Mouse (Mus musculus): Measurements from ENCODE around the gene Cmip.

The Cmip gene

DNA sequence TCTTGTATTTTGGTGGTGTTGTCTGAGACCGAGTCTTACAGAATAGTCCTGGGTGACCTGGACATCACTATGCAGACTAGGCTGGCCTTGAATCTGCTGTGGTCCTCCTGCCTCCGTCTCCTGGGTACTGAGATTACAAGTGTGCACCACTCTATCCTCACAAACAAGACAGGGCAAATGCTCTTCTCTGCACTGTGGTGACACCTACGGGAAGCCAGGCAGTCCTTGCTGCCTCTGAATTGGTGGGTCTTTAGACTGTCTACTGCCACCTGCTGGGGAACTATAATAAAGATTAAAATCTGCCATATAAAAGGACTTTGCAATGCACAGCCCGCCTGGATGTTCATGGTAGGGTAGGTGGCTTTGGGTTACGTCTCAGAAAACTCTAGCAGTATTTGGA lies 208.4 kb downstream of the Cmip start:
- peak; percentile 47 to 66 for DNase-seq (ENCODE audit: low spot score in 2 of 2)

DNA sequence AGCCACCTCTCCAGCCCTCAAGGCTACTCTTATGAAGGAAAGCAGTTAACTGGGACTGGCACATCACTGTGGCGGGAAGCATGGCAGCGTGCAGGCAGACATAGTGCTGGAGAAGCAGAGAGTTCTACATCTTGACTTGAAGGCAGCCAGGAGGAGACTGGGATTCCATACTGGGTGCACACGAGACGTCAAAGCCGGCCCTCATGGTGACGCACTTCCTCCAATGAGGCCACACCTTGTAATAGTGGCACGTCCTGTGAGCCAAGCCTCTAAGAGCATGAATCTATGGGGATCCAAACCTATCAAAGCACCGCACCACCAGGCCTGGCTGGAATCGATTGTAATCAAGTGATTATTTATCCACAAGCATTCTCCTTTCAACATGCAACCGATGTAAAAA lies 210.6 kb downstream of the Cmip start:
- DNase-seq (ENCODE audit: low spot score in 2 of 2) = no peak

GRCm38 (mm10) chr8:117469431-117470341 lies 212.8 kb downstream of the Cmip start:
- DNase-seq (ENCODE audit: low spot score in 2 of 2) = no peak

DNA sequence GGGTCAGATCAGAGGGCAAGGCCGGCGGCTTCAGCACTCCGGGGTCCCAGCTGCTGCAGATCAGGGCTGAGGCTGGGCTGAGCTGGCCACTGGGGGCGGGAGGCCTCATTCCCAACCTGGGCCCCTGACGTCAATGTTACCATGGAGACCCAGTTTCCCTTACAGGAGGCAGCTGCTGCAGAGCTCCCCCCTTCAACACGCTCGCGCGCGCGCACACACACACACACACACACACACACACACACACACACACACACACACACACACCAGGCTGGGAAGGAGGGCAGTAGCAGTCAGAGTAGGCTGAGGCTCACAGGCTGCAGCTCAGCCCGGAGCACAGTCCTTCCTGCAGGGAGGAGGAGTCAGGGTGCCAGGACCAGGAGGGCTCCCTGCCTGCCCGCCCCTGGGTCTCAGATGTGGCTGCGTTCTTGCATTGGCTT lies 213.5 kb downstream of the Cmip start:
- DNase-seq (ENCODE audit: low spot score in 2 of 2) = peak; percentile 86 to 88

DNA sequence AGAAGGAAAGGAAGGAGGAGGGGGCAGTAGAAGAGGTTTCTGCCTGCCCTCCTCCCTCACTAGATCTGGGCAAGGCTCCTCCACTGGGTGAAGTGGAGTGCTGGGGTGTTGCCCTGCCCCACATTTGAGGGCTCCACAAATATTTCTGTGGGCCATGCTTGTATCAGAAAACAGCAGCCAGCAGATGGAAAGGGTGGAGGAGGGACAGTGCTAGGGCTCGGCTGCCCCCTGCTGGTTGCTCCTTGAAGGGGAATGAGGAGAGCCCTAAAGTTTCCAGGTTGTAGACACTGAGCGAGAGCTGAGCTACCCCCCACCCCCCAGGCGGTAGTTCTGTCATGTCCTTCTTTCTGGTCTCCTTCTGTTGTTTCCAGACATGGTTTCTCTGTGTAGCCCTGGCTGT lies 214.3 kb downstream of the Cmip start:
- DNase-seq (ENCODE audit: low spot score in 2 of 2) = peak in 1 of 2 experiments; percentile 82

DNA sequence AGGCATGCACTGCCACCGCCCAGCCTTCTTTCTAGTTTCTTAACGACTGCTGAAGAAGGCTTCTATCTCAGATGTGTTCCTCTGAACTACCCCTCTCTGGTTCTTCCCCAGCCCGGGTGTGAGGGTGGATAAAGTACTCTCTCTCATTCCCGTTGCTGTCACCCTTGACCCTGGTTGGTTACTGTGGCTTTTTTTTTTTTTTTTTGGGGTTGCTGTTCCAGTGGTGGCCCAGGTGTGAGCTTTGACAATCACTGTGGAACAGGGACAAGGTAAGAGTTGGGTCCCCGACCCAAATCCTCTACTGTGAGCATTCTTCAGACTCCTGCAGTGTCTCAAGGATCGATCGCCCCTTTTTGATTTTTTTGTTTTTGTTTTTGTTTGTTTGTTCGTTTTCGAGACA lies 214.8 kb downstream of the Cmip start:
- no peak for DNase-seq (ENCODE audit: low spot score in 2 of 2)

DNA sequence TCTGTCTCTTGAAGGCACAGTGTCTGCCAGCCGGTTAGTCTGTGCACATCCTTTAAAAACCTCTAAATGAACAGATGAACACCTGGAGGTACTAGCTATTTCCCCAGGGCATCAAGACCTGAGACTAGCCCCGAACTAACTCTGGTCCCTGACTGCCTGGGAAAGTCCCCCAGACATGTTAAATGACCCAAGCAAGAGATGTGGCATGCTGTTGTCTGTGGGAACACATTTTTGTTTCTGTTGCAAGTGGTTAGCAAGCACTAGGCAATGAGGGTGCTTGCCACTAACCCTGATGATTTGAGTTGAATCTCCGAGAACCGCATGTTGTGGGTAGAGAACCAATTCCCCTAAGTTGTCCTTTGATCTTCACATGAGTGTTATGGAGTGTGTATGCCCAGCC lies 215.5 kb downstream of the Cmip start:
- no peak for DNase-seq (ENCODE audit: low spot score in 2 of 2)

GRCm38 (mm10) chr8:117474944-117475343 lies 218.1 kb downstream of the Cmip start:
- peak; percentile 63 to 93 for DNase-seq (ENCODE audit: low spot score in 2 of 2)

GRCm38 (mm10) chr8:117475819-117476218 lies 219.0 kb downstream of the Cmip start:
- DNase-seq (ENCODE audit: low spot score in 2 of 2) = no peak

DNA sequence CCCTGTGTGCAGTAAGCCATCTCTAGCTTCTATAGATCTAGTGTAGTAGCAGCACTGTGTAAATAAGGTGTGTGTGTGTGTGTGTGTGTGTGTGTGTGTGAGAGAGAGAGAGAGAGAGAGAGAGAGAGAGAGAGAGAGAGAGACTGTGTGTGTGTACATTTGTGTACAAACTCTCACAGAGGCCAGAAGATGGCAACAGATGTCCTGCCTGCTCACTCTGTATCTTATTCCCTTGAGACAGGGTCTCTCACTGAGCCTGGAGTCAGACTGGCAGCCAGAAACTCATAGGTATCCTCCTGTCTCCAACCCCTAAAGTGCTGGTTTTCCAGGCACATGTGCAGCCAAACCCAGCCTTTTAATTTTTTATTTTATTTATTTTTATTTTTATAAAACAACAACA lies 221.2 kb downstream of the Cmip start:
- no peak for DNase-seq (ENCODE audit: low spot score in 2 of 2)

- DNase-seq (ENCODE audit: low spot score in 2 of 2) = no peak
Measured at GRCm38 (mm10) chr8:117479996-117480395, 223.1 kb downstream of the Cmip start.

GRCm38 (mm10) chr8:117480516-117480915 lies 223.7 kb downstream of the Cmip start:
- no peak for DNase-seq (ENCODE audit: low spot score in 2 of 2)

DNA sequence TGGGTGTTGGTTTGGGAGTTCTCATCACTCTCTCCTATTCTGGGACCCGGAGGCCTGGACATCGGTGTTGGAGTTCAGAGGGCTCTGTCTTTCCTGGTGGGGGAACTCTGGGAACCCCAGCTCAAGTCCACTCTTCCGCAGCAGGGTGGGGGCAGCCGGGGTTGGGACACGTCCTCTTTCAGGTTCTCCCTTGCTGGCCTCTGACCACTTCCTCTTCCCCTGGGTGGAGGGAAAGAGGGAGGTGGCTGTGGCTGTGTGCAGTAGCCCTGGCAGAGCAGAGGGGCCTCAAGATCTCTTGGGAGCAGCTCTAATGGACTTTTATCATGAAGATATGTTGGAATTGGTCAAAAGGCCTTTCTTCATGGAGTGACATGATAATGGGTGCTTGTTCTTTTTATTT lies 225.0 kb downstream of the Cmip start:
- DNase-seq (ENCODE audit: low spot score in 2 of 2) = no peak

GRCm38 (mm10) chr8:117484731-117485130 lies 227.9 kb downstream of the Cmip start:
- DNase-seq (ENCODE audit: low spot score in 2 of 2) = no peak

- no peak for DNase-seq (ENCODE audit: low spot score in 2 of 2)
Measured at GRCm38 (mm10) chr8:117485316-117485715, 228.5 kb downstream of the Cmip start.

DNA sequence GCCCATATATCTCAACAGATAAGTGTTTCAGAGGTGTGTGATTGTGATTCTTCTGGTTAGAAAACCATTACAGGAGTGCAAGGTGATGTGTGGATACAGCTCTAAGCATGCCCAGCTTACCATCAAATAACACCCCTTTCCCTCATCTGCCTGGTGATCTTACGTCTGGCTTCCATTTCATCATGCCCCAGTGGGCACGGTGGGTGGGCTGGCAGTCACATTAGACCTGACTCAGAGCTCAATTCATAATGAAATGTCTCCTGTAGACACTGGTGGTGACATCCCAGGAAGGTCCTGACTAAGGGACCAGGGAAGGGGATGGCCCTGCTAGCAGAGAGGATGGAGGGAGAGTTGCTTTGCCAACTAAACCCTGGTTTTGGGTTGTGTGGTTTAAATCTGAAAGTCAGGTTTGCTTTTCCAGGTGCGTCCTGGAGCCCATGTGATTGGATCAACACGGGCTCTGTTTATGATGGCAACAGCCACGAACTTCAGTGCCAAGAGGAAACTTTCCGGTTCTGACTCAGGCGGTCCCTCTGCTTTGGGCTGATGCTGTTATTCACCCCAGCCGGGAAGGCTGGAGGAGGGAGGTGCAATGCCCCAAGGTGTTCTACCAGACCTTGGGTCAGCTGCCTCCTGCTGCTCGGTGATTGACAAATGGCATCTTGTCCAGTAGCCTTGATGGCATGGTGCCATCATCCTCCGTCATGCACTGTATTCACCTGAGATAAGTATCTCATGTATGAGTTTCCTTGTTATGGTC lies 231.6 kb downstream of the Cmip start:
- no peak for DNase-seq (ENCODE audit: low spot score in 2 of 2)

GRCm38 (mm10) chr8:117493543-117493942 lies 236.7 kb downstream of the Cmip start:
- no peak for DNase-seq (ENCODE audit: low spot score in 2 of 2)

DNA sequence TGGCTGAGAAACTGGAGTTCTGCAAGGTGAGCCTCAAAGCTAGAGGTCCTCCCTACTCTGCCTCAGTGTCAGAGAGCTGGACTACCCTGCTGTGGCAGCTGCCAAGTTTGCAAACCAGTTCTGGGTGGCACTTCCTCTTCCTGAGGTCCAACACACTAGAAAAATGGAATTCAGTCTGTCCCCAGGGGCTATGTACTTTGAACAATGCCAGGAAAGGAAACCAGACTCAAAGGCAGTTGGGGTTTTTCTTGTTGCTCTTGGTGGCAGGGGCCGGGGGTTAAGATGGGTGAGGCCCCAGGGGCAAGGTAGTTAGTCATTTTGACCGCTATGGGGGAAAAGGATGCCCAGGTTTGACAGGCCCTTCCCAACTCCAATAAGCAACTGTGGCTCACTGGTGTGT lies 238.0 kb downstream of the Cmip start:
- DNase-seq (ENCODE audit: low spot score in 2 of 2) = no peak

GRCm38 (mm10) chr8:117498179-117498914 lies 241.5 kb downstream of the Cmip start, which contains the start of gene Plcg2:
Gene Plcg2 (plus strand): TSS chr8:117498291.
- DNase-seq (ENCODE audit: low spot score in 2 of 2) = no peak

- no peak for DNase-seq (ENCODE audit: low spot score in 2 of 2)
Measured at GRCm38 (mm10) chr8:117498915-117499540, 242.2 kb downstream of the Cmip start.

- no peak for DNase-seq (ENCODE audit: low spot score in 2 of 2)
Measured at GRCm38 (mm10) chr8:117500232-117500823, 243.5 kb downstream of the Cmip start.
